Mouse (Mus musculus): Measurements from ENCODE around the gene Nicn1. TPM values are rescaled to one million over a fixed set of nuclear protein-coding genes. Genes with fewer than 3 reads are reported as not detected.
A peak's percentile ranks its signal among the peaks of the same experiment; 100 is the strongest.

The Nicn1 gene
- polyA plus RNA-seq, 1 experiment from 2014 or later: 134 TPM

- no peak for ATAC-seq (ENCODE audit: low FRiP score, low read depth)
- WGBS: 70% methylated on average over 10 of the region's 10 CpGs
- H3K27ac ChIP-seq (replicated peaks): no peak overlapping the region
- peak overlapping the region; percentile 83 for H3K9ac ChIP-seq
- H3K4me1 ChIP-seq (replicated peaks): peaks cover 21% of the 10 kb centered on the region
- H3K9me3 ChIP-seq: no peaks in the 10 kb centered on the region
- H3K4me2 ChIP-seq: peak overlapping the region; percentile 76
- peaks cover 9% of the 10 kb centered on the region for H3K36me3 ChIP-seq
- no peaks in the 10 kb centered on the region for H3K27me3 ChIP-seq
- peak overlapping the region; percentile 73 for H3K4me3 ChIP-seq
Observed at GRCm38 (mm10) chr9:108340258-108341138, 50.3 kb downstream of the Nicn1 start.

- Histone ChIP-seq H3K4me1 (replicated peaks) (peaks cover 24% of the 10 kb centered on the region), H3K4me3 (no peak overlapping the region), H3K4me2 (0 out of 2 replicates have a peak overlapping the region, but pooled peaks have one; percentile 76), H3K9ac (no peak overlapping the region), H3K27me3 (no peaks in the 10 kb centered on the region), H3K27ac (replicated peaks) (no peak overlapping the region), H3K9me3 (no peaks in the 10 kb centered on the region), H3K36me3 (0 out of 2 replicates have a peak, but pooled peaks cover 6% of the 10 kb centered on the region)
- WGBS: 91% methylated on average over 5 of the region's 5 CpGs
- no peak for ATAC-seq (ENCODE audit: low FRiP score, low read depth)
Observed at GRCm38 (mm10) chr9:108341139-108341475, 50.9 kb downstream of the Nicn1 start.

GRCm38 (mm10) chr9:108341801-108342200, 51.6 kb downstream of the Nicn1 start:
- H3K4me2 ChIP-seq: no peak overlapping the region
- peaks cover 28% of the 10 kb centered on the region for H3K4me1 ChIP-seq (replicated peaks)
- H3K27me3 ChIP-seq: no peaks in the 10 kb centered on the region
- no peak overlapping the region for H3K4me3 ChIP-seq
- no peak overlapping the region for H3K9ac ChIP-seq
- no peak for ATAC-seq (ENCODE audit: low FRiP score, low read depth)
- H3K36me3 ChIP-seq: 0 out of 2 replicates have a peak, but pooled peaks cover 4% of the 10 kb centered on the region
- no peaks in the 10 kb centered on the region for H3K9me3 ChIP-seq
- H3K27ac ChIP-seq (replicated peaks): no peak overlapping the region

DNA sequence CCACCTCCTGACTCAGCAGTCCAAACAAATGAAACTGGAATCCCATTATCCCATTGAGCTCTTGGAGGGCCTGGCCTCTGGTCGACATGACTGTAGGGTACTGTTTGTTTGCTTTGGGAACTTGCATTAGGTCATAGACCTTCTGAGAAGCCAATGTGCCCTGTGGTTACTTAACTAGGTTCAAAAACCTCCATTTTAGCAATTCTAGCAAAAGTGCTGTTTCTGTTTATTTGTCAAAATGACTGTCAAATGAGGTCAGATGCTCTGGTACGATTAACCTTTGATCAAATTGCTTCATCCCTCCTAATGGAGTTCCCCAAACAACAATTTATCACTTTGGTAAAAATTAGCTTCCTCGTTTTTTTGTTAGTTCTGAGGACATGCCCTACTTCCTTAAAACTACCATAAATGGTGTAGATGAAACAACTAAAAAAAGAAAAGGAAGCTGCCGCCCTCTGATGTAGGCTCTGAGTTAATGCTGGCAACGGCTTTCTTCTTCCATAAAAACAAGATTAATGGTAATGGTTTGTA, 52.1 kb downstream of the Nicn1 start:
- Histone ChIP-seq H3K4me1 (replicated peaks) (peaks cover 32% of the 10 kb centered on the region), H3K27ac (replicated peaks) (no peak overlapping the region), H3K36me3 (0 out of 2 replicates have a peak, but pooled peaks cover 4% of the 10 kb centered on the region), H3K27me3 (no peaks in the 10 kb centered on the region), H3K9ac (no peak overlapping the region), H3K4me3 (no peak overlapping the region), H3K9me3 (no peaks in the 10 kb centered on the region), H3K4me2 (no peak overlapping the region)
- ATAC-seq (ENCODE audit: low FRiP score, low read depth): no peak
- WGBS: 54% methylated on average over 5 of the region's 5 CpGs

GRCm38 (mm10) chr9:108343331-108343730, 53.1 kb downstream of the Nicn1 start:
- no peaks in the 10 kb centered on the region for H3K9me3 ChIP-seq
- no peaks in the 10 kb centered on the region for H3K36me3 ChIP-seq
- H3K27me3 ChIP-seq: no peaks in the 10 kb centered on the region
- H3K4me1 ChIP-seq (replicated peaks): peaks cover 31% of the 10 kb centered on the region
- H3K4me2 ChIP-seq: no peak overlapping the region
- WGBS: 82% methylated on average over 3 of the region's 3 CpGs
- no peak overlapping the region for H3K9ac ChIP-seq
- H3K27ac ChIP-seq (replicated peaks): no peak overlapping the region
- ATAC-seq (ENCODE audit: low FRiP score, low read depth): no peak
- H3K4me3 ChIP-seq: no peak overlapping the region

GRCm38 (mm10) chr9:108343835-108344234, 53.6 kb downstream of the Nicn1 start:
- Histone ChIP-seq H3K4me3 (no peak overlapping the region), H3K27me3 (no peaks in the 10 kb centered on the region), H3K36me3 (no peaks in the 10 kb centered on the region), H3K4me1 (replicated peaks) (peaks cover 31% of the 10 kb centered on the region), H3K9ac (no peak overlapping the region), H3K4me2 (no peak overlapping the region), H3K9me3 (no peaks in the 10 kb centered on the region), H3K27ac (replicated peaks) (no peak overlapping the region)
- ATAC-seq (ENCODE audit: low FRiP score, low read depth): no peak
- 87% methylated on average over 1 of the region's 1 CpGs for WGBS

DNA sequence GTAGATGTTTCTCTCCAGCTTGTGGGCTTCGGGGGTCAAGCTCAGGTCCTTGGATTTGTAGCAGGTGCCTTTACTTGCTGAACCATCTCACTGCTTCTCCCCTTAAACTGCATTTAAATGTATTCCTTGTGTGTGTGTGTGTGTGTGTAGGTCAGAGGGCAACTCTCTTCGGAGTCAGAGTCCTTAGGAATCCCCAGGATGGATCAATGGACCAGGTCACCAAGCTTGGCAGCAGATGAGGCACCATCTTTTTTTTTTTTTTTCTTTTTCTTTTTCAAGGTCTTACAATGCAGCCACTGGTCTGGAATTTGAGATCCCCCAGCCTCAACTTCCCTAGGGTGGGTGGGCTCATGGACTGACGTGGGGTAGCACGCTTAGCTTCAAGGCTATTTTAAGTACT, 54.2 kb downstream of the Nicn1 start:
- H3K4me2 ChIP-seq: no peak overlapping the region

More for the DNA sequence above, 54.2 kb downstream of the Nicn1 start:
- Histone ChIP-seq H3K4me3 (no peak overlapping the region), H3K36me3 (no peaks in the 10 kb centered on the region), H3K4me1 (replicated peaks) (peaks cover 36% of the 10 kb centered on the region), H3K9me3 (no peaks in the 10 kb centered on the region), H3K9ac (no peak overlapping the region), H3K27ac (replicated peaks) (no peak overlapping the region), H3K27me3 (no peaks in the 10 kb centered on the region)
- WGBS: 86% methylated on average over 4 of the region's 4 CpGs
- no peak for ATAC-seq (ENCODE audit: low FRiP score, low read depth)

Other genes with a start within 250 kb of the Nicn1 start
- gene Gmppb, start 241.2 kb upstream of the Nicn1 start, polyA plus RNA-seq (2015; fragmentation: Nextera tagmentation; extraction: Ambion mirVana): 21.2 and 23.9 TPM in 2 replicates
- gene Amigo3, start 237.3 kb upstream of the Nicn1 start, polyA plus RNA-seq (2015; fragmentation: Nextera tagmentation; extraction: Ambion mirVana): 2.6 and 2.9 TPM in 2 replicates
- 0.18 TPM in 1 of 2 replicates, not detected in the other for gene Mst1, start 210.0 kb upstream of the Nicn1 start, polyA plus RNA-seq (2015; fragmentation: Nextera tagmentation; extraction: Ambion mirVana)
- 48.9 TPM in 2 replicates for gene Rnf123, start 207.1 kb upstream of the Nicn1 start, polyA plus RNA-seq (2015; fragmentation: Nextera tagmentation; extraction: Ambion mirVana)
- 52.2 and 62.2 TPM in 2 replicates for gene Apeh, start 195.8 kb upstream of the Nicn1 start, polyA plus RNA-seq (2015; fragmentation: Nextera tagmentation; extraction: Ambion mirVana)
- 10.0 and 10.2 TPM in 2 replicates for gene Bsn, start 100.0 kb upstream of the Nicn1 start, polyA plus RNA-seq (2015; fragmentation: Nextera tagmentation; extraction: Ambion mirVana)
- 73.8 and 86.0 TPM in 2 replicates for gene Dag1, start 26.5 kb upstream of the Nicn1 start, polyA plus RNA-seq (2015; fragmentation: Nextera tagmentation; extraction: Ambion mirVana)
- 27.0 and 28.3 TPM in 2 replicates for gene Amt, start 6.4 kb downstream of the Nicn1 start, polyA plus RNA-seq (2015; fragmentation: Nextera tagmentation; extraction: Ambion mirVana)
- gene Rhoa, start 15.7 kb downstream of the Nicn1 start, polyA plus RNA-seq (2015; fragmentation: Nextera tagmentation; extraction: Ambion mirVana): 275 and 287 TPM in 2 replicates
- 52.7 and 53.0 TPM in 2 replicates for gene Tcta, start 15.7 kb downstream of the Nicn1 start, polyA plus RNA-seq (2015; fragmentation: Nextera tagmentation; extraction: Ambion mirVana)
- gene Gpx1, start 48.5 kb downstream of the Nicn1 start, polyA plus RNA-seq (2015; fragmentation: Nextera tagmentation; extraction: Ambion mirVana): 444 and 458 TPM in 2 replicates
- gene Usp4, start 57.4 kb downstream of the Nicn1 start, polyA plus RNA-seq (2015; fragmentation: Nextera tagmentation; extraction: Ambion mirVana): 123 and 125 TPM in 2 replicates
- gene 1700102P08Rik, start 102.4 kb downstream of the Nicn1 start, polyA plus RNA-seq (2015; fragmentation: Nextera tagmentation; extraction: Ambion mirVana): 1.5 and 2.3 TPM in 2 replicates
- 1.6 and 2.5 TPM in 2 replicates for gene Ccdc36, start 138.1 kb downstream of the Nicn1 start, polyA plus RNA-seq (2015; fragmentation: Nextera tagmentation; extraction: Ambion mirVana)
- gene BC048562, start 146.1 kb downstream of the Nicn1 start, polyA plus RNA-seq (2015; fragmentation: Nextera tagmentation; extraction: Ambion mirVana): not detected in 2 replicates
- 57.5 and 63.4 TPM in 2 replicates for gene Ccdc71, start 170.1 kb downstream of the Nicn1 start, polyA plus RNA-seq (2015; fragmentation: Nextera tagmentation; extraction: Ambion mirVana)
- gene Klhdc8b, start 171.2 kb downstream of the Nicn1 start, polyA plus RNA-seq (2015; fragmentation: Nextera tagmentation; extraction: Ambion mirVana): 67.5 and 70.8 TPM in 2 replicates
- gene Lamb2, start 189.3 kb downstream of the Nicn1 start, polyA plus RNA-seq (2015; fragmentation: Nextera tagmentation; extraction: Ambion mirVana): 24.1 and 25.1 TPM in 2 replicates
- 76.5 and 80.8 TPM in 2 replicates for gene Usp19, start 200.2 kb downstream of the Nicn1 start, polyA plus RNA-seq (2015; fragmentation: Nextera tagmentation; extraction: Ambion mirVana)
- 62.8 and 63.8 TPM in 2 replicates for gene Qars, start 217.3 kb downstream of the Nicn1 start, polyA plus RNA-seq (2015; fragmentation: Nextera tagmentation; extraction: Ambion mirVana)
- gene Qrich1, start 226.4 kb downstream of the Nicn1 start, polyA plus RNA-seq (2015; fragmentation: Nextera tagmentation; extraction: Ambion mirVana): 118 and 127 TPM in 2 replicates

All from hindbrain, embryonic 15.5 days (tissue).